Mouse (Mus musculus): ENCODE results near the gene Pole. TPM values are rescaled to one million over a fixed set of nuclear protein-coding genes. Genes with fewer than 3 reads are reported as not detected.
A peak's percentile ranks its signal among the peaks of the same experiment; 100 is the strongest.

Gene Pole
- polyA plus RNA-seq, 1 experiment from 2014 or later = 30.1 TPM

DNA sequence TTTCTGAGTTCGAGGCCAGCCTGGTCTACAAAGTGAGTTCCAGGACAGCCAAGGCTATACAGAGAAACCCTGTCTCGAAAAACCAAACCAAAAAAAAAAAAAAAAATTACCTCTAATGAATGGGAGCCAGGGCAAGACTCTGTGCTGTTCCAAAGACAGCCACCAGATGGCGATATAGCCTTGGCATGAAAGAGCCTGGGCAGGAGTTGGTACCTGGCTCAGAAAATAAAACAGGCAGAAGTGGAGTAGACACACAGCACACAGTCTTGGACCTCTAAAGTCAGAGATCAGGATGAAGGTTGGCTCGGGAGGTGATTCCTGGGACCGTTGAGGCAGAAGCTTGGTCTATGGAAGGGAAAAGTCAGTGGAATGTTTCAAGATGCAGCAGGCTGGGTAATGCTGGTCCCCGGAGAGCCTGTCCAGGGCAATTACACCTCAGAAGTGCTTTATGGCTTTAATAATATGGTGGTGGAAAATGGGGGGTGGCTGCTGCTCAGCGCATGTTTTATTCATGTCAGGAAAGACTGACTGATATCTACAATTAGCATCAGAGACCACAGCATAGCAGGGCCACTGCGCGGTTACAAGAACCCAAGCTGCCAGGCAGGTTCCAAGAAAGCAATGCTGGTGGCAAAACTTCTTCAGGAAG is 71.5 kb downstream of the Pole start:
- no peaks in the 10 kb centered on the region for H3K9me3 ChIP-seq (ENCODE audit: control insufficient read depth, low read length)
- H3K4me2 ChIP-seq (replicated peaks; ENCODE audit: low read depth, low read length) = no peak overlapping the region
- ATAC-seq (ENCODE audit: low FRiP score) (peak; percentile 65; the same call in 1 of the 2 replicates), DNase-seq (ENCODE audit: low spot score) (peak; percentile 93)
- H3K27me3 ChIP-seq (ENCODE audit: control insufficient read depth, insufficient read depth, low read length) = no peaks in the 10 kb centered on the region
- H3K36me3 ChIP-seq (ENCODE audit: control insufficient read depth, insufficient read depth, low read length) = no peaks in the 10 kb centered on the region
- H3K27ac ChIP-seq (ENCODE audit: low read depth, low read length) = no peak overlapping the region
- H3K4me1 ChIP-seq (replicated peaks; ENCODE audit: control insufficient read depth, insufficient read depth, low read length) = no peaks in the 10 kb centered on the region
- no peak overlapping the region for H3K4me3 ChIP-seq (ENCODE audit: low read depth, low read length)
- WGBS = 41% methylated on average over 9 of the region's 9 CpGs
- H3K9ac ChIP-seq (ENCODE audit: low read depth, low read length) = no peak overlapping the region

DNA sequence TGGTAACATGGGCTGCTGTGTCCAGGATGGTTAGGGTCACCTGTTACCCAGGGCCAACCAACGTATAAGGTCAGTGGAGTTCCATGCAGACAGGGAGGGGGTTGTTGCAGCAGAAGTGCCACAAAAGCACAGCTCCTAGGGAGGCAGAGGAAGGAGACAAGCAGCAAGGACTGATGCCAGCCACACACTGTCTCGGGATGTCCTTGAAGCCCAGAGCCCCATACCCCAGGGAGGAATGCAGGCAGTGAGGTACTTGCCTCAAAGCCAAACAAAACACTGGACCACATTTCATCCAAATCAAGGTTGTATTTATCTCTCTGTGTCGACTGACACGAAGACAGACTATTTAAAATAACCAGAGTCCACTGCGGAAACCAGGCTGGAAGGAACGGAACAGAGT is 75.4 kb downstream of the Pole start:
- no peak for ATAC-seq (ENCODE audit: low FRiP score)
- H3K9me3 ChIP-seq (ENCODE audit: control insufficient read depth, low read length) = no peaks in the 10 kb centered on the region
- peaks cover 5% of the 10 kb centered on the region; the same call in 1 of the 2 replicates for H3K4me1 ChIP-seq (replicated peaks; ENCODE audit: control insufficient read depth, insufficient read depth, low read length)
- peaks cover 7% of the 10 kb centered on the region; the same call in 1 of the 2 replicates for H3K27me3 ChIP-seq (ENCODE audit: control insufficient read depth, insufficient read depth, low read length)
- H3K27ac ChIP-seq (ENCODE audit: low read depth, low read length) = no peak overlapping the region
- H3K36me3 ChIP-seq (ENCODE audit: control insufficient read depth, insufficient read depth, low read length) = no peaks in the 10 kb centered on the region
- no peak overlapping the region for H3K4me3 ChIP-seq (ENCODE audit: low read depth, low read length)
- 89% methylated on average over 6 of the region's 6 CpGs for WGBS
- H3K4me2 ChIP-seq (replicated peaks; ENCODE audit: low read depth, low read length) = no peak overlapping the region
- no peak for DNase-seq (ENCODE audit: low spot score)
- no peak overlapping the region for H3K9ac ChIP-seq (ENCODE audit: low read depth, low read length)

DNA sequence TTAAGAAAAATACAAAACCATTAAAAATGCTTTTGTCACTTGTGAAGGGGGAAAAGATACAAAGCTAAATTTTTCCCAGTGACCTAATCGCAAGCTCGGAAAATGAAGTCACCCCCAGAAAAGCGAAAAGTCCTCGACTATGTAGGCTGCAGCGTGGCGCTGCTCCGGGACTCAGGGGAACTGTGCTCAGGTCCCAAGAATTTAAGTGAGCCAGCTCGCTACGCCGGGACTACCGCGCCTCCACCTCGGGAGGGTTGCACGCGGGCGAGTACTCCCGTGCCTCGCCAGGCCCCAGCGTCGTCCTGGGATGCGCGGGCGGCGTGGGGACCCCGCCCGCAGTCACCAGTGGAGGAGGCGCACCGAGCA is 76.7 kb downstream of the Pole start:
- Histone ChIP-seq H3K9ac (ENCODE audit: low read depth, low read length) (peak overlapping the region; percentile 61), H3K9me3 (ENCODE audit: control insufficient read depth, low read length) (no peaks in the 10 kb centered on the region), H3K4me3 (ENCODE audit: low read depth, low read length) (peak overlapping the region; percentile 39), H3K36me3 (ENCODE audit: control insufficient read depth, insufficient read depth, low read length) (no peaks in the 10 kb centered on the region), H3K27ac (ENCODE audit: low read depth, low read length) (no peak overlapping the region), H3K27me3 (ENCODE audit: control insufficient read depth, insufficient read depth, low read length) (peaks cover 7% of the 10 kb centered on the region; the same call in 1 of the 2 replicates), H3K4me1 (replicated peaks; ENCODE audit: control insufficient read depth, insufficient read depth, low read length) (peaks cover 5% of the 10 kb centered on the region; the same call in 1 of the 2 replicates), H3K4me2 (replicated peaks; ENCODE audit: low read depth, low read length) (peak overlapping the region; percentile 95)
- under 1% methylated on average over 28 of the region's 28 CpGs for WGBS
- peak; percentile 46; the same call in 1 of the 2 replicates for ATAC-seq (ENCODE audit: low FRiP score)
- no peak for DNase-seq (ENCODE audit: low spot score)

DNA sequence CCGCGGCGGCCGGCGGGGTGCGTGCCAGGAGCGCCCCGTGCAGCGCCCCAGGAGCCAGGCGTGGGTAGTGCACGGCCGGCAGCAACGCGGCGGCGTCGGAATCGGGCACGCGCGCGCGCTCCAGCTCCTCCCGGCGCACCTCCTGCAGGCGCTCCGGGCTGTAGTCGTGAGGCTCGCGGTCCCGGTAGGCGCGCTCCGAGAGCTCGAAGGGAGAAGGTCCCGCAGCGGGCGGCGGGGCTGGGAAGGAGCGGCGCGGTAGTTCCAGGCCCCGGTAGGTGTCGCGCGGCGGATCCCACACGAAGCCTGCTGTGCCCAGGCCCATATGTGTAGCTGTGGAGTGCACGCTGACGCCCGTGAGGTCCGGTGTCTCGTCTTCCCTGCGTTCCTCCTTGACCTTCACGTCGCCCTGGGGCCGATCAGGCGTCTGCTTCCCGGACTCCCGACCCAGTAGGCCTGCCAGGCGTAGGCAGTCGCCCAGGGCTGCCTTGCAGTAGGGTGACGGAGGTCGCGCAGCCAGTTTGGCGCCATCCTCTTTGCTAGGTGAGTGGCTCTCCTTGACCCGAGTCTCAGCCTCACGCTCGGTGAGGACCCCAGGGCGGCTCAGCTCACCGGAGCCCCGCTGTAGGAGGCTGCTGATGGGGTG is 77.2 kb downstream of the Pole start:
- Histone ChIP-seq H3K9ac (ENCODE audit: low read depth, low read length) (peak overlapping the region; percentile 61), H3K27me3 (ENCODE audit: control insufficient read depth, insufficient read depth, low read length) (peaks cover 7% of the 10 kb centered on the region; the same call in 1 of the 2 replicates), H3K27ac (ENCODE audit: low read depth, low read length) (no peak overlapping the region), H3K36me3 (ENCODE audit: control insufficient read depth, insufficient read depth, low read length) (no peaks in the 10 kb centered on the region), H3K4me2 (replicated peaks; ENCODE audit: low read depth, low read length) (peak overlapping the region; percentile 95), H3K4me3 (ENCODE audit: low read depth, low read length) (peak overlapping the region; percentile 39), H3K9me3 (ENCODE audit: control insufficient read depth, low read length) (no peaks in the 10 kb centered on the region), H3K4me1 (replicated peaks; ENCODE audit: control insufficient read depth, insufficient read depth, low read length) (peaks cover 5% of the 10 kb centered on the region; the same call in 1 of the 2 replicates)
- DNase-seq (ENCODE audit: low spot score) (peak; percentile 90), ATAC-seq (ENCODE audit: low FRiP score) (peak; percentile 79)
- whole genome bisulfite sequencing = 2% methylated on average over 64 of the region's 72 CpGs

DNA sequence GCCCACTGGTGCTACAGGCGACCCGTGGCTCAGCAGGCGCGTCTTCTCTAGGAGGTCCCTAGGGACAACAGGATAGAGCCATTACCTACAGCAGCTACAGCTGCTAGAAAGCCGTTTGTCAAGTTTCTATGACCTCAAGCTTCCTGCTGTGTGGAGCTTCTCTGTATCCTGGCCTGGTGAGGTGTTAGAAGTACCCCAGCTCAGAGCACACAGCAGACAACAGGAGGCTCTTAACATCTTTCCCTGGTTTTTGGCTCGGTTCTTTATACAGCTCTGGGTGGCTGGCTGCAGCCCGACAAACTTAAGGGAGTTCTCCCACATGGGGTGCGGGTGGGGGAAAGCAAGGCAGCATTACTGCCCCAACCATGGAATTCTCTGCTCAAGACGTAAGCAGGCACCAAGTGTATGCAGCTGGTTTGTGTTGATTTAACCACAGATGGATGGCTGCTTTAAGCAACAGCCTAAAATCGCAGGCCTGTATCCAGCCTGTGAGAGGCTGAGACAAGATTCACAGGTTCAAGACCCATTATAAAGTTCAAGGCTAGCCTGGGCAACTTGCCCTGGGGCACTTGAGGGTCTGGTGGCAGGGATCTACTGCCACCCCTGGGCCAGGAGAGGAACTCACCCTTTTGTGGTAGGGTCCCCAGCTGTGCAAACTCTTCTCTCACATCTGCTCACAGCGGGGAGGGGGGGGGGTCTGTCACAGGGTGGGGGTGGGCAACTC is 77.9 kb downstream of the Pole start:
- Histone ChIP-seq H3K36me3 (ENCODE audit: control insufficient read depth, insufficient read depth, low read length) (no peaks in the 10 kb centered on the region), H3K4me3 (ENCODE audit: low read depth, low read length) (no peak overlapping the region), H3K9me3 (ENCODE audit: control insufficient read depth, low read length) (no peaks in the 10 kb centered on the region), H3K27me3 (ENCODE audit: control insufficient read depth, insufficient read depth, low read length) (peaks cover 7% of the 10 kb centered on the region; the same call in 1 of the 2 replicates), H3K27ac (ENCODE audit: low read depth, low read length) (0 out of 2 replicates have a peak overlapping the region, but pooled peaks have one; percentile 7), H3K4me1 (replicated peaks; ENCODE audit: control insufficient read depth, insufficient read depth, low read length) (peaks cover 5% of the 10 kb centered on the region; the same call in 1 of the 2 replicates), H3K9ac (ENCODE audit: low read depth, low read length) (peak overlapping the region; percentile 61), H3K4me2 (replicated peaks; ENCODE audit: low read depth, low read length) (peak overlapping the region; percentile 95)
- no peak for ATAC-seq (ENCODE audit: low FRiP score)
- 34% methylated on average over 11 of the region's 11 CpGs for WGBS
- DNase-seq (ENCODE audit: low spot score) = peak; percentile 28

DNA sequence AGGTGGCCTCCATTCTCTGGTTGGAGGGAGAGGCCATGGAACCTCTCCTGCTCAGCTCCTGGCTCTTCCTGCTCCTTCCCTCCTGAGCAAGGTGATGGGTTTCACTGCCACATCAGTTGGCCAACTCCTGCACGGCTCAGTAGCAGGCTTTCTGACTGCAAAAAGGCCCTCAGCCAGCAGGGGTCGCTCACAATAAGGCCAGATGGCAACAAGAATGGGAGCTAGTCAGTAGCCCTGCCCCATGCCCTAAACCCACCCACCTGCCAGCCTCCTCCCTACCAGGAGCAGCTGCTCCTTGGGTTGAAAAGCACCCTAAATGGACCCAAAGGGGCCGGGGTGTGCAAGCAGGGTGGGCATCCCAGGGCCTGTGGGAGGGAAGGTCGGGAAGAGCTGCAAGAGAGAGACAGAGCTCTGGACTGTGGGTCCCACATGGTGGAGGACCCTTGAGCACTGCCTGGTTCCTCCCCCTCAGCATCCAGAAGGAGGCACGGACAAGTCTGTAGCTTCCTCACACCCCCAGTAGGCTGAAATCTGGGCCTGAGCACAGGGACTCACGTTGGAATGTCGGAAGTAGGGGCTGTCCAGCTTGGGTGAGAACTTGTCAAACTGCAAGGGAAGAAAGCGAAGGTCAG is 90.8 kb downstream of the Pole start:
- Histone ChIP-seq H3K4me3 (ENCODE audit: low read depth, low read length) (no peak overlapping the region), H3K9ac (ENCODE audit: low read depth, low read length) (no peak overlapping the region), H3K27me3 (ENCODE audit: control insufficient read depth, insufficient read depth, low read length) (no peaks in the 10 kb centered on the region), H3K4me2 (replicated peaks; ENCODE audit: low read depth, low read length) (no peak overlapping the region), H3K4me1 (replicated peaks; ENCODE audit: control insufficient read depth, insufficient read depth, low read length) (peaks cover 3% of the 10 kb centered on the region; the same call in 1 of the 2 replicates), H3K36me3 (ENCODE audit: control insufficient read depth, insufficient read depth, low read length) (peaks cover 7% of the 10 kb centered on the region; the same call in 1 of the 2 replicates), H3K27ac (ENCODE audit: low read depth, low read length) (0 out of 2 replicates have a peak overlapping the region, but pooled peaks have one; percentile 3), H3K9me3 (ENCODE audit: control insufficient read depth, low read length) (no peaks in the 10 kb centered on the region)
- DNase-seq (ENCODE audit: low spot score) (peak; percentile 88), ATAC-seq (ENCODE audit: low FRiP score) (peak; percentile 46)
- 52% methylated on average over 8 of the region's 8 CpGs for WGBS

DNA sequence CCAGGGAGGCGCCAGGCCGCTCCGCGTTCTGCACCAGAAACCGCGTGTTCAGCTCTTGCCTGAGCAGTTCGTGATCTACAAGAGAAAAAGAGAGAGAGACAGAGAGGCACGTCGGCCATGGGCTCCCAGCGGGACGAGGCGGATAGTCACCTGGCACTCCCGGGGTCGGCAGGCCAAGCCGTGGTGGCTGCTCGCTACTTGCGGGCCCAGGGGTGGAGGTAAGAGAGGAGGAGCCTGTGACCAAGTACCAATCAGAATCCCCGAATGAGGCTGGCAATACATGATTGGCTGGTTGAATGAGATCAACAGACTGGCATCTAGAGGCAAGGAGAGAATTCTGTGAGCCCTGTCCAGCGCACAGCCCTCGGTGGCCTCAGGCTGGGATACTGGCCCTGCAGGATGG is 92.1 kb downstream of the Pole start:
- Histone ChIP-seq H3K4me3 (ENCODE audit: low read depth, low read length) (no peak overlapping the region), H3K36me3 (ENCODE audit: control insufficient read depth, insufficient read depth, low read length) (peaks cover 7% of the 10 kb centered on the region; the same call in 1 of the 2 replicates), H3K4me1 (replicated peaks; ENCODE audit: control insufficient read depth, insufficient read depth, low read length) (peaks cover 3% of the 10 kb centered on the region; the same call in 1 of the 2 replicates), H3K4me2 (replicated peaks; ENCODE audit: low read depth, low read length) (no peak overlapping the region), H3K9ac (ENCODE audit: low read depth, low read length) (no peak overlapping the region), H3K9me3 (ENCODE audit: control insufficient read depth, low read length) (no peaks in the 10 kb centered on the region), H3K27me3 (ENCODE audit: control insufficient read depth, insufficient read depth, low read length) (no peaks in the 10 kb centered on the region), H3K27ac (ENCODE audit: low read depth, low read length) (no peak overlapping the region)
- DNase-seq (ENCODE audit: low spot score) (peak; percentile 35), ATAC-seq (ENCODE audit: low FRiP score) (peak; percentile 51)
- 25% methylated on average over 20 of the region's 20 CpGs for WGBS

DNA sequence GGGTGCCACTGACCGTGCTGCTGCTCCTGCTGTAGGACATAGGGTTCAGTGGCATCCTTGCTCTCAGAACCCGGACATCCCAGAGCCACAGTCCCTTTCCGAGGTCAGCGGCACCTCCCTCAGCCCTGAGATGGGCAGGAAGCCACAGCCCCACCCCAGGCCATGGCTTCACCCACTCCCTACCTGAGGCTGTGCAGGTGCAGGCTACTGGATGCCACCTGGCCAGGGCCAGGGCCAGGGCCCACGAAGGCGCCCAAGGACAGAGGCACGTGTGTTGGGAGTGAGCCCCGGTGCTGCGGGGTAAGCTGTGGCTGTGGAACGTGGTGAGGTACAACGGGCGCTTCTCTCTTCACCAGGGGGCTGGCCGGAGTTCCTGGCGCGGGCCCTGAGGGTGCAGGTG is 93.0 kb downstream of the Pole start:
- Histone ChIP-seq H3K4me2 (replicated peaks; ENCODE audit: low read depth, low read length) (no peak overlapping the region), H3K27me3 (ENCODE audit: control insufficient read depth, insufficient read depth, low read length) (no peaks in the 10 kb centered on the region), H3K9ac (ENCODE audit: low read depth, low read length) (no peak overlapping the region), H3K27ac (ENCODE audit: low read depth, low read length) (no peak overlapping the region), H3K9me3 (ENCODE audit: control insufficient read depth, low read length) (no peaks in the 10 kb centered on the region), H3K4me1 (replicated peaks; ENCODE audit: control insufficient read depth, insufficient read depth, low read length) (peaks cover 3% of the 10 kb centered on the region; the same call in 1 of the 2 replicates), H3K36me3 (ENCODE audit: control insufficient read depth, insufficient read depth, low read length) (peaks cover 7% of the 10 kb centered on the region; the same call in 1 of the 2 replicates), H3K4me3 (ENCODE audit: low read depth, low read length) (no peak overlapping the region)
- ATAC-seq (ENCODE audit: low FRiP score) = no peak
- 91% methylated on average over 15 of the region's 15 CpGs for WGBS
- no peak for DNase-seq (ENCODE audit: low spot score)

Data from hindbrain, embryonic 11.5 days (tissue).